Mouse (Mus musculus) heart, postnatal 0 days (tissue): ENCODE measurements at regions not wholly inside any gene's neighbourhood (a gene's known extent, or its start where the extent isn't known, plus 50 kb on each side); places are given as distances from the start of the nearest gene placed in this dataset.

Experiments
- CTCF ChIP-seq: IDR thresholded peaks from 2 replicates; pipeline ENCODE4 v1.5.1; 2016; ENCODE audit warnings: antibody characterized with exemption, control low read depth, low read depth
- EP300 ChIP-seq: IDR thresholded peaks from 2 replicates; pipeline ENCODE4 v1.6.1; 2016; ENCODE audit warnings: antibody characterized with exemption, low read depth

DNA sequence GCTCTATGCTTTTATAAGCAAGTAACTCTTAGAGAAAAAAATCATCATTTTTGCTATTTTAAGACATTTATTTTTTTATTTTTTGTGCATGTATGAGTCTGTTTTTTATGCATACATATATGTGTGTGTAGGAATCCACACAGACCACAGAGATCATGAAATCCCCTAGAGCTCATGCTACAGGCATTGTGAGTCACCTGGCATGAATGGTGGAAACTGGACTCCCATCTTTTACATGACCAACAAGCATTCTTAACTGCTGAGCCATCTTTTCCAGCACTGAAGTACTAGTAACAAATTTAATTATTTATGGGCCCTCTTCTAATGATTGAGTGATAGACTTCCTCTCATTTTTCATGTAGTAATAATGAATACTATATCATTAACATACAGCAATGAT is 2531.8 kb upstream of the Gm6569 start:
- TF ChIP-seq EP300 (no peak), CTCF (no peak)
